In genomic region chr6:55803357-55803756, GRCm38 (mm10) we compare ENCODE assay signal across 19 mouse cellular contexts. TPM values are rescaled to one million over a fixed set of nuclear protein-coding genes. Genes with fewer than 3 reads are reported as not detected.
DNase-seq lines count a peak whose midpoint lies in the region; ATAC-seq and TF ChIP-seq lines count a peak whose summit lies in the region.
"Had no signal": no experiment of that assay in that cellular context is flagged by ENCODE, and none has a peak within 500 bp of the region (broad histone marks: within the 10 kb centered on the region; RNA-seq: fewer than 3 reads in every experiment).

No protein-coding gene starts in this region.

- no peaks in the 10 kb centered on the region for H3K9me3 ChIP-seq in forebrain, embryonic 14.5 days (replicated peaks; ENCODE audit: control insufficient read depth, low read length)
- H3K9me3 ChIP-seq in forebrain, embryonic 11.5 days (ENCODE audit: control insufficient read depth, low read length): no peaks in the 10 kb centered on the region
- H3K9me3 ChIP-seq in limb, embryonic 14.5 days (ENCODE audit: control insufficient read depth, low read length): no peaks in the 10 kb centered on the region
- H3K9me3 ChIP-seq: heart, embryonic 12.5 days; midbrain, embryonic 15.5 days; stomach, embryonic 15.5 days had no signal

- peaks cover 8% of the 10 kb centered on the region; the same call in 1 of the 2 replicates for H3K4me1 ChIP-seq in forebrain, embryonic 14.5 days (ENCODE audit: control insufficient read depth, insufficient read depth, low read length)
- H3K4me1 ChIP-seq in forebrain, embryonic 11.5 days (replicated peaks; ENCODE audit: control insufficient read depth, insufficient read depth, low read length): no peaks in the 10 kb centered on the region
- H3K4me1 ChIP-seq in limb, embryonic 14.5 days (ENCODE audit: control insufficient read depth, insufficient read depth, low read length): peaks cover 15% of the 10 kb centered on the region
- H3K4me1 ChIP-seq: heart, embryonic 12.5 days; midbrain, embryonic 15.5 days; stomach, embryonic 15.5 days had no signal

- ATAC-seq in forebrain, embryonic 14.5 days: no peak
- no peak for ATAC-seq in forebrain, embryonic 11.5 days (replicated peaks; ENCODE audit: low FRiP score)
- no peak for ATAC-seq in limb, embryonic 14.5 days (ENCODE audit: low FRiP score, low read depth)

- no peak overlapping the region for H3K4me3 ChIP-seq in forebrain, embryonic 14.5 days (ENCODE audit: low read depth, low read length)
- H3K4me3 ChIP-seq in forebrain, embryonic 11.5 days (ENCODE audit: low read depth, low read length): no peak overlapping the region
- no peak overlapping the region for H3K4me3 ChIP-seq in left cerebral cortex, adult 2 months
- no peak overlapping the region for H3K4me3 ChIP-seq in limb, embryonic 14.5 days (replicated peaks; ENCODE audit: low read length)
- H3K4me3 ChIP-seq: heart, embryonic 12.5 days; midbrain, embryonic 15.5 days; stomach, embryonic 15.5 days had no signal

- peak; percentile 41 for DNase-seq in forebrain, embryonic 14.5 days (ENCODE audit: low spot score)
- DNase-seq in forebrain, embryonic 11.5 days (ENCODE audit: low spot score): no peak
- DNase-seq in left cerebral cortex, adult 2 months (ENCODE audit: extremely low spot score in 1 of 2, low spot score in 2 of 2): no peak
- DNase-seq in left cerebral cortex, adult 8-10 months (ENCODE audit: low spot score in 2 of 2): no peak
- peak; percentile 16 for DNase-seq in adrenal gland, postnatal 25 days
- DNase-seq in limb, embryonic 14.5 days (ENCODE audit: low spot score): peak; percentile 52
- no peak for DNase-seq in lung, postnatal 10 days
- DNase-seq: B cell, adult 2 months; gastrocnemius, postnatal 25 days; kidney, adult 2 months; kidney, postnatal 36 days; spleen, adult 18-20 months; thymus, adult 2 months had no signal

- no peak for TF ChIP-seq POLR2A in limb, embryonic 14.5 days (IDR thresholded peaks at IDR 0.05; ENCODE audit: borderline replicate concordance, extremely low read depth, insufficient read depth, insufficient read length)

- TF ChIP-seq CTCF in left cerebral cortex, adult 2 months (IDR thresholded peaks at IDR 0.05): no peak

- H3K9ac ChIP-seq in forebrain, embryonic 14.5 days (ENCODE audit: low read length): 0 out of 2 replicates have a peak overlapping the region, but pooled peaks have one; percentile 10
- H3K9ac ChIP-seq in forebrain, embryonic 11.5 days (ENCODE audit: low read length): no peak overlapping the region; the same call in 1 of the 2 replicates
- no peak overlapping the region for H3K9ac ChIP-seq in limb, embryonic 14.5 days (ENCODE audit: low read depth, low read length, severe bottlenecking)
- H3K9ac ChIP-seq: heart, embryonic 12.5 days; liver, embryonic 14.5 days; midbrain, embryonic 15.5 days; stomach, embryonic 15.5 days had no signal

- WGBS in forebrain, embryonic 14.5 days: 59% methylated on average over 7 of the region's 7 CpGs
- 85% methylated on average over 7 of the region's 7 CpGs for WGBS in forebrain, embryonic 11.5 days
- WGBS in limb, embryonic 14.5 days: 29% methylated on average over 7 of the region's 7 CpGs

- no peaks in the 10 kb centered on the region for H3K36me3 ChIP-seq in forebrain, embryonic 14.5 days (ENCODE audit: control insufficient read depth, insufficient read depth, low read length)
- H3K36me3 ChIP-seq in forebrain, embryonic 11.5 days (ENCODE audit: control insufficient read depth, insufficient read depth, low read length): no peaks in the 10 kb centered on the region
- no peaks in the 10 kb centered on the region for H3K36me3 ChIP-seq in limb, embryonic 14.5 days (ENCODE audit: control insufficient read depth, insufficient read depth, low read length)
- H3K36me3 ChIP-seq: heart, embryonic 12.5 days; midbrain, embryonic 15.5 days; stomach, embryonic 15.5 days had no signal

- H3K27ac ChIP-seq in forebrain, embryonic 14.5 days (ENCODE audit: low read depth, low read length): peak overlapping the region; percentile 79
- no peak overlapping the region for H3K27ac ChIP-seq in forebrain, embryonic 11.5 days (ENCODE audit: low read depth, low read length)
- H3K27ac ChIP-seq in left cerebral cortex, adult 2 months: peak overlapping the region; percentile 84
- H3K27ac ChIP-seq in limb, embryonic 14.5 days (replicated peaks; ENCODE audit: low read depth, low read length): peak overlapping the region; percentile 40
- H3K27ac ChIP-seq: liver, embryonic 14.5 days; midbrain, embryonic 15.5 days; stomach, embryonic 15.5 days had no signal

- H3K4me2 ChIP-seq in forebrain, embryonic 14.5 days (ENCODE audit: low read length): 0 out of 2 replicates have a peak overlapping the region, but pooled peaks have one; percentile 23
- no peak overlapping the region for H3K4me2 ChIP-seq in forebrain, embryonic 11.5 days (ENCODE audit: low read depth, low read length, severe bottlenecking)
- no peak overlapping the region for H3K4me2 ChIP-seq in limb, embryonic 14.5 days (replicated peaks; ENCODE audit: low read depth, low read length, severe bottlenecking)
- H3K4me2 ChIP-seq: heart, embryonic 12.5 days; midbrain, embryonic 15.5 days; stomach, embryonic 15.5 days had no signal

- intact Hi-C loops in left cerebral cortex, adult 2 months (cut with DNase I): loop anchor here (5.0 to 10.0 kb wide), 2 partner anchors 266 to 409 kb away; no protein-coding TSS in a partner anchor

- H3K27me3 ChIP-seq in forebrain, embryonic 14.5 days (replicated peaks; ENCODE audit: control insufficient read depth, insufficient read depth, low read length): no peaks in the 10 kb centered on the region
- H3K27me3 ChIP-seq in forebrain, embryonic 11.5 days (ENCODE audit: control insufficient read depth, insufficient read depth, low read length): no peaks in the 10 kb centered on the region
- no peaks in the 10 kb centered on the region for H3K27me3 ChIP-seq in limb, embryonic 14.5 days (ENCODE audit: control insufficient read depth, insufficient read depth, low read length)
- H3K27me3 ChIP-seq: heart, embryonic 12.5 days; midbrain, embryonic 15.5 days; stomach, embryonic 15.5 days had no signal

RNA-seq across cellular contexts. Expression of gene Itprid1, which starts 33.3 kb away (rescaled TPM):
- 2.2 and 3.0 TPM in 2 replicates for polyA plus RNA-seq in forebrain, embryonic 14.5 days (2014; fragmentation: Nextera tagmentation; extraction: Ambion mirVana)
- 0.13 TPM in 1 of 2 replicates, not detected in the other for polyA plus RNA-seq in forebrain, embryonic 11.5 days (2014; fragmentation: Nextera tagmentation; extraction: Ambion mirVana)
- total RNA-seq in left cerebral cortex, adult 2 months (2021): 1 to 10 TPM; 1.3 to 1.5 TPM
- total RNA-seq in left cerebral cortex, adult 8-10 months (2022): 1 to 10 TPM; 1.2 to 1.5 (median 1.3) TPM
- 0.21 and 0.76 TPM in 2 replicates for total RNA-seq in adrenal gland, postnatal 25 days (2021)
- polyA plus RNA-seq in limb, embryonic 14.5 days (2012; rRNA removed): 0.15 and 0.19 TPM in 2 replicates
- polyA plus RNA-seq in limb, embryonic 14.5 days (2014; fragmentation: Nextera tagmentation; extraction: Ambion mirVana): 0.07 and 0.22 TPM in 2 replicates
- total RNA-seq: gastrocnemius, postnatal 25 days; megakaryocyte progenitor cell, adult 5-6 weeks had no signal
- polyA plus RNA-seq: cerebellum, adult 2 months; heart, embryonic 12.5 days; kidney, adult 2 months; liver, embryonic 14.5 days; midbrain, embryonic 15.5 days had no signal

Comparison
In these comparisons a context has a peak if more than half of its experiments do, and no peak if none do; other contexts are left out.
1. DNase-seq: peak in forebrain, embryonic 14.5 days (single experiment), adrenal gland, postnatal 25 days (single experiment) and limb, embryonic 14.5 days (single experiment); none in forebrain, embryonic 11.5 days (single experiment), left cerebral cortex, adult 2 months (0 of 2), left cerebral cortex, adult 8-10 months (0 of 2) and lung, postnatal 10 days (single experiment).